ENCODE assay signal across 12 mouse cellular contexts in the genomic region with DNA sequence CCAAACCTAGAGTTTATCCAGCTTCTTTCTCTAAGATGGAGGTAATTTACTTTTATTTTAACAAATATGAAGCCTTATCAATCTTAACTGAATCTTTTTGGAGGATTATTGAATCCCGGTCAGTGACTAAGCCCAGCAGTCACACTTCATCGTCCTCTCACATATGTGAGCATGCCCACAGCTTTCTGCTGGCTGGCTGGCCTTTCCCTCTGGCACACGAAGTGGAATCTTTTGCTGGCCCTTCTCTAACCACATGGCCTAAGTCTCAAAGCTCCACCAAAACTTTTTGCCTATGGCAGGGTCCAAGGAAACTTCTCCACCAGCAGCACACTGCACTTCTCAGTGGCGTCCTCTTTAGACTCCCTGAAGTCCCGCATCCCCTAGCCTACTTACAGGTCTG. TPM values are rescaled to one million over a fixed set of nuclear protein-coding genes. Genes with fewer than 3 reads are reported as not detected.
DNase-seq lines count a peak whose midpoint lies in the region; ATAC-seq lines count a peak whose summit lies in the region.
"Had no signal": no experiment of that assay in that cellular context is flagged by ENCODE, and none has a peak within 500 bp of the region (broad histone marks: within the 10 kb centered on the region; RNA-seq: fewer than 3 reads in every experiment).

No protein-coding gene starts in this region.

- no peak for ATAC-seq in kidney, embryonic 15.5 days (replicated peaks; ENCODE audit: low FRiP score)
- ATAC-seq in heart, embryonic 16.5 days (replicated peaks; ENCODE audit: extremely low read depth, insufficient read depth, low FRiP score): no peak
- no peak for ATAC-seq in megakaryocyte-erythroid progenitor cell, adult 5-6 weeks (replicated peaks; ENCODE audit: low FRiP score, low TSS enrichment, poor library complexity, severe bottlenecking)
- ATAC-seq: forebrain, embryonic 13.5 days had no signal

- H3K9ac ChIP-seq in kidney, embryonic 15.5 days: no peak overlapping the region
- H3K9ac ChIP-seq in heart, embryonic 16.5 days (ENCODE audit: low read length): no peak overlapping the region
- H3K9ac ChIP-seq: forebrain, embryonic 13.5 days had no signal

- H3K27me3 ChIP-seq in kidney, embryonic 15.5 days: no peaks in the 10 kb centered on the region
- no peaks in the 10 kb centered on the region for H3K27me3 ChIP-seq in heart, embryonic 16.5 days (ENCODE audit: control insufficient read depth, insufficient read depth, low read length)
- H3K27me3 ChIP-seq: CH12.LX; forebrain, embryonic 13.5 days had no signal

- H3K9me3 ChIP-seq in kidney, embryonic 15.5 days (replicated peaks): no peaks in the 10 kb centered on the region
- no peaks in the 10 kb centered on the region for H3K9me3 ChIP-seq in heart, embryonic 16.5 days (replicated peaks; ENCODE audit: control insufficient read depth, low read length)
- H3K9me3 ChIP-seq: forebrain, embryonic 13.5 days had no signal

- no peak overlapping the region for H3K4me3 ChIP-seq in kidney, embryonic 15.5 days (replicated peaks)
- H3K4me3 ChIP-seq in heart, embryonic 16.5 days (ENCODE audit: low read length): no peak overlapping the region
- H3K4me3 ChIP-seq: forebrain, embryonic 13.5 days had no signal

- 74% methylated on average over 5 of the region's 5 CpGs for WGBS in kidney, embryonic 15.5 days
- WGBS in heart, embryonic 16.5 days: 54% methylated on average over 5 of the region's 5 CpGs

- H3K4me1 ChIP-seq in kidney, embryonic 15.5 days: peaks cover 55% of the 10 kb centered on the region
- H3K4me1 ChIP-seq in heart, embryonic 16.5 days (ENCODE audit: control insufficient read depth, insufficient read depth, low read length): peaks cover 45% of the 10 kb centered on the region

- no peak for DNase-seq in kidney, adult 9 months
- peak; percentile 24 for DNase-seq in adipocyte (ENCODE audit: low spot score)
- DNase-seq in gastrocnemius, adult 18-20 months (ENCODE audit: low spot score): peak; percentile 59
- DNase-seq in urinary bladder, postnatal 10 days (ENCODE audit: low spot score): no peak
- DNase-seq in frontal cortex, adult 2 months (ENCODE audit: extremely low spot score in 1 of 2, low spot score in 1 of 2): no peak
- DNase-seq: adrenal gland, postnatal 14 days had no signal

- H3K36me3 ChIP-seq in kidney, embryonic 15.5 days: no peaks in the 10 kb centered on the region
- no peaks in the 10 kb centered on the region for H3K36me3 ChIP-seq in heart, embryonic 16.5 days (ENCODE audit: control insufficient read depth, insufficient read depth)

- peak overlapping the region; percentile 22; the same call in 1 of the 2 replicates for H3K27ac ChIP-seq in kidney, embryonic 15.5 days
- H3K27ac ChIP-seq in heart, embryonic 16.5 days (ENCODE audit: low read length): peak overlapping the region; percentile 20
- H3K27ac ChIP-seq: forebrain, embryonic 13.5 days; kidney, postnatal 0 days had no signal

- no peak overlapping the region for H3K4me2 ChIP-seq in kidney, embryonic 15.5 days
- H3K4me2 ChIP-seq in heart, embryonic 16.5 days (ENCODE audit: low read depth, low read length): no peak overlapping the region
- H3K4me2 ChIP-seq: forebrain, embryonic 13.5 days had no signal

RNA-seq across cellular contexts. Expression of a gene that starts 27.7 kb away (rescaled TPM):
- 54.5 and 54.9 TPM in 2 replicates for polyA plus RNA-seq in kidney, embryonic 15.5 days (2015; fragmentation: Nextera tagmentation; extraction: Ambion mirVana)
- 10 to 100 TPM; 26.2 to 29.5 TPM for total RNA-seq in gastrocnemius, adult 18-20 months (2021)
- polyA plus RNA-seq in heart, embryonic 16.5 days (2015; fragmentation: Nextera tagmentation; extraction: Ambion mirVana): 38.5 and 39.8 TPM in 2 replicates
- total RNA-seq in megakaryocyte-erythroid progenitor cell, adult 5-6 weeks (2014; fragmentation: Nextera tagmentation): 36.2 and 57.0 TPM in 2 replicates
- total RNA-seq in megakaryocyte-erythroid progenitor cell, adult 5-6 weeks (2017): 42.8 and 43.3 TPM in 2 replicates
- 87.9 and 89.4 TPM in 2 replicates for polyA plus RNA-seq in frontal cortex, adult 2 months (2012; rRNA removed)

RNA-seq across cellular contexts. Expression of a gene that starts 27.8 kb away (rescaled TPM):
- polyA plus RNA-seq in kidney, embryonic 15.5 days (2015; fragmentation: Nextera tagmentation; extraction: Ambion mirVana): 23.7 and 25.2 TPM in 2 replicates
- total RNA-seq in gastrocnemius, adult 18-20 months (2021): 10 to 100 TPM; 15.1 to 15.3 TPM
- polyA plus RNA-seq in heart, embryonic 16.5 days (2015; fragmentation: Nextera tagmentation; extraction: Ambion mirVana): 14.3 and 15.1 TPM in 2 replicates
- total RNA-seq in megakaryocyte-erythroid progenitor cell, adult 5-6 weeks (2014; fragmentation: Nextera tagmentation): 17.8 and 30.5 TPM in 2 replicates
- 12.6 and 16.5 TPM in 2 replicates for total RNA-seq in megakaryocyte-erythroid progenitor cell, adult 5-6 weeks (2017)
- 16.4 and 20.4 TPM in 2 replicates for polyA plus RNA-seq in frontal cortex, adult 2 months (2012; rRNA removed)

Comparison
In these comparisons a context has a peak if more than half of its experiments do, and no peak if none do; other contexts are left out.
1. DNase-seq: peak in adipocyte (single experiment) and gastrocnemius, adult 18-20 months (single experiment); none in kidney, adult 9 months (single experiment), urinary bladder, postnatal 10 days (single experiment) and frontal cortex, adult 2 months (0 of 2).